Mouse (Mus musculus) embryo, embryonic 11 days (tissue): Measurements from ENCODE around the gene Lekr1.
A peak's percentile ranks its signal among the peaks of the same experiment; 100 is the strongest.

Source experiments
- DNase-seq: peaks from one replicate; pipeline ENCODE4 v3.0.0-alpha.2; 2015

Lekr1 gene

DNA sequence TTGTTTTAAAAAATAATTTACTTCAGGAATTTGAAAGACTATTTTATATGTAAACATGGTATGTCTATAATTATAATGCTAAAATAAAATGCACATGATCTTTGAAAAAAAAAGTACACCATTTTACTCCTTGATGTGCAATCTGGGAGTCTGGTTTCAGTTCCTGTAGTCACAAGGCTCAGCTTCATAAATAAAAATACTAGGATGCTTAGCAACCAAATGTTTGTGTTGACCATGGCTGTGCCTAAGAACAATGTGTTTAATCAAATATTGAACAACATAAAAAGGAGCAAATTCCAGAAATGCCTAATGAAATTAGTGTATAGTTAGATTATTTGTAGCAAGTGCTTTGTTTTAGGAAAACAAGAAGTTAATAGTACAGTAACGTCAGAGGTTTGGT, 107.9 kb downstream of the Lekr1 start:
- no peak for DNase-seq

DNA sequence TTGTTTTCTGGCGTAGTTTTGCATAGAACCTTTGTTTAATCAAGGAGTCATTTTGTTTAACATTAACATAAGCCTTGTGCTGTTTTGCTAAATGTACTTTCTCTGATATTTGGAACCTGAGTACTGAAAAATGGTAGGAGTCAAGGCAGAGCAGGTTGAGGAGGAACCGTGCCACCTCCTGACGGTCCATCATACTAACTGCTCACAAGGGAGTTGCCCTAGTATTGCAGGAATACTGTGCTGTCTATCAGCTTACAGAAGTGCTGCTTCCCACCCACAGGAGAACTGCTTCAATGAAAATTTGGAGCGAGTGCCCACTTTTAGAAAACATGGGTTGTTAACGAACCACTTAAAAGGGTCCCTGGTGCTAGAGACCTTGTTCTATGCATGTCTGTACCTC, 109.1 kb downstream of the Lekr1 start:
- no peak for DNase-seq

DNA sequence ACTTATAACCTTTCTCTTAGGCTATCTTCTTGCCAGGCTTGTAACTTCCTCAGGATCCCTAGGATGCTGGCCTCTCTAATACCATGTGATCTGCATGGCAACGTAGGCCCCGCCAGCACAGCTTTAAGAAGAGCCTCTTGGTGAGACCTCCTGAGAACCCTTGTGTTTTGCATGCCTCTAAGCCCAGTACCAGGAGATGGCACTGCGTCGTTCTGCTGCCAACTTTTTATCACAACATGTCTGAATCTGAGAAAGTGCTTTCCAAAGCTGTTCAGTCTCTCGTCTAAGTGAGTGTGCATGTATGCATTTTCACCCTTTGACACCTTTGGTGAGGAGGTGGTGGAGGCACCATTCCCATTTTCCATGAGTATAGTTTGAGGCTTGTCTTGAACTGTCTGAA, 116.2 kb downstream of the Lekr1 start:
- DNase-seq: no peak

DNA sequence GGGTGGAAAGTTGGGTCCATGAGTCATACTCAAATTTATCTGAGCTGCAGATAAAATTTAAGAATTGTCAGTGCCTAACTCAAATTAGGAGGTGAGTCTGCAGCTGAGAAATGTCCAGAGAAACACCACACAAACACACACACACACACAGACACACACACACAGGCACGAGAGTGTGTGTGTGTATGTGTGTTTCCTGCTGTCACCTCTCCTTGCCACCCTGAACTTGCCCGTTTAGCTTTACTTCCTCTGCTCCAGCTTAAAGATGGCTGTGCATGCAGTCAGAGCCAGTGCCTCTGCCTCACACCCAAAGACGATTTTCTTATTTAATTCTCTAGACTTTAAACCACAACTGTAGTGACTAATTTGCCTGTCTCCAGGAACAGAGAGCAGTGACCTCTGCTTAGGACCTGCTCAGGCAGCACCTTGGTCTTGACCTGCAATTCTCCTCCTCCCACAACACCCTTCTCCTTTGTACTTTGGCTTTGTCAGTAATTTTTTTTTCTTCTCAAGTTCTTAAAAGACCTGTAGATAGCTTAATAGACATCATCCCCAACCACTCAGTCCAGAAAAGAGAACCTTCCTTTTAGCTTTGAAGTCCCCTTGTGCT, 124.2 kb downstream of the Lekr1 start:
- DNase-seq: no peak

DNA sequence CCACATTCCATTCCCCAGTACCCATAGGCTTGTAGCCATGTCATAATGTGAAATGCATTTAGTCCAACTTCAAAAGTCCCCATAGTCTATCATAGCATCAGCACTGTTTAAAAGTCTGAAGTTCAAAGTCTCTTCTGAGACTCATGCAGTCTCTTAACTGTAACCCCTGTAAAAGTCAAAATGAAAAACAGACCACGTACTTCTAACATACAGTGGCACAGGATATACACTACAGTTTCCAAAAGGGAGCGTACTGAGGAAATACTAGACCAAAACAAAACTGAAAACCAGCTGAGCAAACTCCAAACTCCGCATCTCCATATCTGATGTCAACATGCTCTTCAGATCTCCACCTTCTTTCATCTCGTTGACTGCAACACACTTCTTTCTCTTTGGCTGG, 127.5 kb downstream of the Lekr1 start:
- DNase-seq: no peak

DNA sequence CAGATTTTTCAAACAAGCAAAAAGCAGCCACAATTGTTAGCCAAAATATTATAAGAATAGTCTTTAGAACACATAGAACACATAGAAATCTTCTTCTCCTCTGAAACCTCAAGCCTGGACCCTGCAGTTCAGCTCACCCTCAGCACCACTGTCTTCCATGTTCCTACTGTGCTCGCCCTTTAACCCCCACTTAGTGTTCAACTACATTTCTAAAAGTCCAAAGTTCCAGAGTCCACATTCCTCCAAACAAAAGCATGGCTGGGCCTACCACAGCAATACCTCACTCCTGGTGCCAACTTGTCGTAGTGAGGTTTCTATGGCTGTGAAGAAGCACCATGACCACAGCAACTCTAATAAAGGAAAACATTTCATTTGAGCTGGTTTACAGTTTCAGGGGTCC, 128.7 kb downstream of the Lekr1 start:
- DNase-seq: no peak

DNA sequence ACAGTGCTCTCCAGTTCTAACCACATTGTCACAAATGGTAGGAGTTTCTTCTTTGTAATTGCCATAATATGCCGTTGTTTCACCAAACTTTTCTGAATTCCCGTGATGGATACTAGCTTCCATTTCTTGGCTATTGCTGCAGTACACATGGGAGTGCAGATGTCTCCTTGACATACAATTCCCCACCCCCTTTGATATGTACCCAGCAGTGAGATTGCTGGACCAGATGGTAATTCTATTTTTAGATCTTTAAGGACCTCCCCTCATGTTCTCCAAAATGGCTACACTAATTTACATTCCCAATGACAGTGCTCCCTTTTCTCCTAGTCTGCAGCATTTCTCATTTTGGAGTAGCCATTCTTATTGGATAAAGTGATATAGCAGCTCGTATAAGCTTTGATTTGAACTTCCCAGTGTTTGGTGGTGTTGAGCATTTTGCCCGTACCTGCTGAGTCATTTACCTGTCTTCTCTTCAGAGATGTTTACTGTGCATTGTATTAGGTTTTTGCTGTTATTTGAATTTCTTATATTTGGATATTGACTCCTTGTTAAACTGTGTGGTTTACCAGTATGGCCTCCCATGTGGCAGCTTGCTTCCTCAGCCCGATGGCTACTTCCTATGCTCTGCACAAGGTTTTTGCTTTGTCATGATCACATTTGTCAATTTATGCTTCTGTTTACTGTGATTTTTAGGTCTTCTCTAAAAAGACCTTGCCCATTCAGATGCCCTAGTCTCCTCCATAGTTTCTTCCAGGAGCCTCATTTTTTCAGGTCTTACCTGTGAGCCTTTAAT, 131.5 kb downstream of the Lekr1 start:
- no peak for DNase-seq

DNA sequence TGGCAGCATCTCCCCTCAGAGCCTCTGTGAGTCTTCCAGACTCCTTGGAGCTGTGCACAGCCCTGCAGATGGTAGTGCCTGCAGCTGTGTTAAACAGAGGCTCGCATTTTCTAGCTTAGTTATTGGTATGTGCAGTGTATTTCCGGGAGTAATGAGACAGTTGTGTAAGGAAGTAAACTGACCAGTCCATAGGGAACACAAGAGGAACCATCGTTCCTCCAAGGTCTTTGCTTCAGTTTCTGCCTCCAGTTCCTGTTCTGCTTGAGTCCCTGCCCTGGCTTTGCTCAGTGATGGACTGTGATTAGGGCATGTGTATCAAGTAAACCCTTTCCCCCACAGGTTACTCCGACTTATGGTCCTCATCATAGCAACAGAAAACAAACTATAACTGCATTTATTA, 134.9 kb downstream of the Lekr1 start:
- DNase-seq: no peak

DNA sequence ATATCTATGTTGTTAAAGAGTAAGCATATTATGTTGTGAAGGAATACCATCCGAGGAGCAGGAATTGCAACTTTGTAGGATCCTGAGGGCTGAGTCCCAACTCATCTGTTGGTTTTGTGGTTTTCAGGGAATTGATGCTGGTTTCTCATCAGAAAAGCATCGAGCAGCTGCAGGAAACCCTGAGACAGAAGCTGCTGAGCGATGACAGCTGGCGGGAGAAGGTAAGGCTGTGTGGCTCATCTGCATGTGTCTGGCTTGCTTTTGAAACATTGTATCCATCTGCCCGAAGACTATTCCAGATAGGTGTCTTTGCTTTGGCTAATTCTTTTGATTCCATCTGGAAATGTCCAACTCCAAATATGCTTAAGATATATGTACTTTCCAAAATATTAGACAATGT, 136.2 kb downstream of the Lekr1 start:
- no peak for DNase-seq

DNA sequence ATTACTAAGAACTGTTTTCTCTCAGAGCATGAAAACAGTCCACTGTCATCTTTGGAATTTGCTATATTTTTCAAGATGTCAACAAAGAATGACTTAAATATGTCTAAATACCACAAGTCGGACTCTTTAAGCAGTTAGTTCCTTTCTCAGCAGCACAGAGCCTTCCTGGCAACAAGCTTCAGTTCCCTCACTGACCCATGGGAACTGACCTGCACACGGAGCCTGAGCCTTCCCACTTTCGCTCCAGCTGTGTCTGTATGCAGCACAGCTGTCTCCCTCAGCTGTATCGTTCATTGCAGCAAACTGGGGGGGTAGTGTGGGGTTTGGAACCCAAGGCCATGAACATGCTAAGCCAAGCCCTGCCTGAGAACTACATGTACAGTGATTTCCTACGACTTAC, 136.8 kb downstream of the Lekr1 start:
- DNase-seq: no peak

DNA sequence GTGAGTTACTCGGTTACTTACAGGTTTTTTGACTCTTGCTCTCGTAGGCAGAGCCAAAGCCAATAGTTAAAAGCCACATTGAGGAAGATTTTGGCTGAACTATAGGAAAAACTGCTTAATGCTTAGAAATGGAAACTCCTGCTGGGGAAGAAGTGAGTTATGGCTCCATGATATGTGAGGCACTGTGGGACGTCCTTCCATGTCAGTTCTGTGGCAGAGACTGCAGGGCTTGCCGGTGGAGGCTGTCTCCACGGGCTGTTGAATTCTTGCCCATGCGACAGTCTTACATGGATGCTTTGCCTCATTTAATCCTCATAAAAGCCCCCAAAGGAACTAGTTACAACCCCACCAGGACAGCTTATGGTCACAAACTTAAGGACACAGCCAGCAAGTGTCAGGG, 148.9 kb downstream of the Lekr1 start:
- DNase-seq: no peak

DNA sequence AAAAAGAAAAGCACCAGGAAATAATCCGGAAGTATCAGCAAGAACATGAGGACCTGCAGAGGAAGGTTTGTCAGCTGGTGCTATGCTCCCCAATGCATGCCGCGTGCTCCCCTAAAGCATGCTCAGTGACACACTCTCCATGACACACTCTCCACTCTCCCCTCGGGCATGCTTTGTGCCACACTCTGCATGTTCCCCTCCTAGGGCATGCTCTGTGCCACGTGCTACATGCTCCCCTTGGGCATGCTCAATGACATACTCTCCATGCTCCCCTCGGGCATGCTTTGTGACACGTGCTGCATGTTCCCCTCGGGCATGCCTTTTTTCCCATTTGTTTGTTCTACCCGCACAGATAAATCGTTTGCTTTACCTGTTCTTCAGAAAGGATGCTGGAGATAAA, 150.0 kb downstream of the Lekr1 start:
- DNase-seq: no peak

DNA sequence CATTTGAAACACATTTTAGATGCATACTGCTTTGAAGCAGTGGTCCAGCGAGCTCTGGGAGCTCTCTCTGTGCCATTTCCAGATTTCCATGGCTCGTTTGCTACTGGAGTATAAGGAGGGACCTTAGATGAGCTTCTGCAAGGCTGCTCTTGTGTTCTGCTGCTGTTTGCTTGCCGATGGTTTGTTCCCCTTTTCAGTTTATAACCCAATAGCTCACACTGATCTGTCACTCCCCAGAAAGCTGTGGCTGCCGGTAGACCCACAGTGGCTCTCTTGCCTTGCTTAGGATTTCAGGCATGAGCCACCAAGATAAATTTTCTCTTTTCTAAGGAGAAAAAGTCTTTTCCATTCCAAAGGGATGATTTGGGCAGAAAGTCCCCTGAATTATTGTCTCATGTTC, 152.6 kb downstream of the Lekr1 start:
- no peak for DNase-seq

DNA sequence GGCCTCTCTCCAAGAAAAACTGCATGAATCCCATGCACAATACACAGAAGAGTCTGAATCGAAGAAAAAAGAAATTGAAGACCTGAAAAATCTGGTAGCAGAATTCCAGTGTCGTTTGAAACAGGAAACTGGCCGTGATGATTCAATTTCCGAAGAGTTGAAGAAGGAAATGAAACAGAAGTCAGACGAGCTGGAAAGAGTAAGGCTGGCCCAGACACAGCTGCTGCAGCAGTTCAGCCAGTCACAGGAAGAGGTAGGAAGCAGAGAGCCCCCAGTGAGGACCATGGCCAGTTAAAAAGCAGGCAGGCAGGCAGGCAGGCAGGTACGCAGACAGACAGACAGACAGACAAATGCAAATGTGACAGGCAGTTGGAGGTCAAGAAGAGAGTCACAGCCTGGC, 153.8 kb downstream of the Lekr1 start:
- DNase-seq: peak; percentile 35

DNA sequence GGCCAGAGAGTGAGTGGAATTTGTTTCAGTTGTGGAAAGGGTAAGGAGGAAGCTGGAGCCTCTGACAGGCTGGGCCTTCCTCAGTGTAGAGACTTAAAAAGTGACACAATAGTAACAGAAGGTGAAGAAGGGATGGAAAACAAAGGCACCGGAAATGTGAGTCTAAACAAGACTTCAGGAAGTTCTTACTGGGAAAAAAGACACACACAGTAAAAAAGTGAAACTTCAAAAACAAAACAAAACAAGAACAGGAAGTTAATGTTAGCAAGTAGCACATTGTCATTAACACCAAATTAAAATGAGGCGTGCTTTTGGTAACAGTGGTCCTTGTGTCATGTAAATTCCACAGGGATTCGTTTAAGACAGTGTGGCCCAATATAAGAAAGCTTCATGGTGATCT, 158.9 kb downstream of the Lekr1 start:
- no peak for DNase-seq

DNA sequence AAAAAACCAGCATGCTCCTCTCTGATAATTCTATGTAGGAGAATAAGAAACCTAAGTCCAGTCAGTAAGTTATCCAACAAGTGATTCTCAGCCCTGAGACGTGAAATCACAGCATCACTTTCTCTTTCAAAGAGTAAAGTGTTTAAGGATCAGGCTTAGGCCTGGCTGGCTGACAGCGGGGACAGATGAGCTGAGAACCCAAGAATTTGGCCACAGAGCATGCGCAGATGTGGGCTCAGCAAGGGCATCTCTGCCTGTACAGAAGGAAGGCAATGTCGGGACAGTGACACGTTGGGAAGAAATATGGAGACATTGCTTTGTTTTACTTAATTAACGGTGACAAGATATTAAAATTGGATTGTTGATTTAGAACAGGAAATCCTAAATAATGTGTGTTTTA, 160.7 kb downstream of the Lekr1 start:
- DNase-seq: no peak

DNA sequence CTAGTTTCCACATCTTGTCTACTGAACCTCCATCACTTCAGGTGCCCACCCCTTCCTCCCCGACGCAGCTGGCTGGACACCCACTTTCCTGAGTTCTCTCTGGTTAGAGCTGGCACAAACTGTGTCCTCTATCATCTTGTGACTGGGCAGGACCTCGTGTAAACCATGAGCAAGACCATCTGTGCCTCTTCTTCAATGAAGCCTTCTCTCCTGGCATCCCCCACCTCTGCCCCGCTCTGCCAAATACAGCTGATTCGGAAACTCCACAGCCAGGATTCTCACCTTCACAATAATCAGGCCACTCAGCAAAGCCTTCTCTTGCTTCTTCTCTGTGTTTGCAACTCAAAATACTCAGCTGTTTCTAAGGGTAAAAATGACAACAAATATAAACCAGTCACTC, 161.4 kb downstream of the Lekr1 start:
- no peak for DNase-seq

DNA sequence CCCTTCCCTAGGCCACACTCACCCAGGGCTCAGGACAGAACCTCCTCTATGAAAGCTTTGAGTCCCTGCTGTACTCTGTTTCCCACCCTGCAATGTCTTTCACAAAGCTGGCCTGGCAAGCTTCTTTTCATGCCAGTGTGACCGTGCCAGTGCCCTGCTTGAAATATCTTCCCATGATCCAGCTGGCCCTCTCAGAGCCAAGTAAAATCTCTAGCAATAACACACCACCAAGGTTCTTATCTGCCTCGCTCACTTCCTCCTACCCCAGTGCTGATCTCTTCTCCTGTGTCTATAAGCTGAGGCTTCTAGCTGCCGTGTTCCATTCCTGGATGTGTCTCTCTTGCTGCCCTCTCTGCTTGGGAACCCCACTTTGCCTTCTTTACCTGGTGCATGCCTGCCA, 162.0 kb downstream of the Lekr1 start:
- no peak for DNase-seq

DNA sequence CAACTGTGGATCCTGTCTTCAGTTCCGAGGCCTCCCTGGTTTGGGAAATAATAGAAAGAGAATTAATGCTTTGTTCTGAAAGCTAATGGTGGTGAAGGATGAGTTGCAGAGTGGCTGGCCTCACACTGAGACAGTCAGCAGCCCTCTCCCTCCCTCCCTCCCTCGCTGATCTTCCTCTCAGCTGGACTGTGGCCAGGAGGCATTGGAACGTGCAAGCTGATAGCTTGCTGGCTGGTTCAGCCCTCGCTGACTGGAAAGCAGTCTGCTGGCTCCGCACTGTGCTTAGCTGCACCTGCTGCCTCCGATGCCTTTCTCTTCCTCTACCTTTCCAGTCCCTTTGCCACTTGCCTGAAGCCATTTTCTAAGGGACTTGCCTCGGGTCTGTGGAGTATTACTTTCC, 163.2 kb downstream of the Lekr1 start:
- peak; percentile 64 for DNase-seq

DNA sequence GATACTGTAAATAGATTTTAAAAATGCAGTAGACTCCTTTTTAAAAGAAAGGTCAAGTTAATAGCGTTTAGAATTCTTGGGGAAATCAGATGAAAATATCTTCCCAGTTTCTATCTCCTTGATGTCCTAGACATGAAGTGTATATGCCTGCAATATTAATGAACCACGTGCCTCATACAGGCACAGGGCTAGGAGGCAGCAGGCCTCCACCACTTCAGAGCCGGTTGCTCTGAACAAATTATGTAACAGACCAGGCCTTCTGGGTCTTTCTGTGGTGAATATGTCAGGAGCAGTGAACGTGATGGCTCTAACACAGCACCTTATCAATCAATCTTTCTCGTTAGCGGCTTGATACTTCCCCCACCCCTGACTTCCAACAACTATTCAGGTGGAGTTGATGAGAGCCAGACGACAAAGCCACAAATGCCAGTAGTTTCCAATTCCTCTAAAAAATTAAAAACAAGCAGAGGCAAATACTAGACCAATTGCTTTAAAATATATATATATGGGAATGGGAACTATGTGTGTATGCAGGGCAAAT, 164.0 kb downstream of the Lekr1 start:
- DNase-seq: no peak

DNA sequence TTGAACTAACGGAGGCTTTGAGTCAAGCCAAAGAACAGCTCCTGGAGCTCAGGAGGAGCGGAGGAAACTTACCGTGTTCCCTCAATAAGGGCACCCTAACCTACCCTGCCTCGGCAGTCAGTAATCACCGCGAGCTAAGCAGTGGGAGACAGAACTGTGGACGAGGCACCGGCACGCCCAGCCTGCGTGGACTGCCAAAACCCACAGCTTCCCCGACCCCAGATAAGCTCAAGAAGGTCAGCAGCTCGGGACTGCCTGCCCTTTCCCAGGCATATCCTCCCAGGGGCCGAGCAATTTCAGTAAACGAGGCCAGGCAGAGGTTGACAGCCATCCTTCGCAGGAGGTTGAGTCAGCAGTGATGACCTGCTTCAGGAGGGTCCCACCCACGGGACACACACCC, 164.8 kb downstream of the Lekr1 start:
- DNase-seq: no peak

DNA sequence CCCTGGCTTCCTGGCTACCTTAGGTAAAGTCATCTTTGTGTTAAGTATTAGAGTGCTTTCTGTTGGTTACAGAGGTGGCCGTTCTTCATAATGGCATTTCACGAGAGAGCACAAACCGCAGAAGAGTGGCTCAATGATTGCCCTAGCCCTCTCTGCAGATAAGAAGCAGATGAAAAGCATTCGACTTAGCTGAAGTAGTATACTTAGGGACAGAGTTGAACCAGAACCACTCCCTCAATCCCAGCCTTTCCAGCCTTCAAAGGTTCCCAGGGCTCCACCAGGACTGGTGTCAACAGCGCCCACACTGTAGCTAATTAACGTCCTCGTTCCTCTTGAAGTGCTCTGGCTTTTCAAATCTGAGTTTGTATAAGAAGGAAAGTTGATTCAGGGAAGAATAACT, 166.4 kb downstream of the Lekr1 start:
- DNase-seq: no peak

DNA sequence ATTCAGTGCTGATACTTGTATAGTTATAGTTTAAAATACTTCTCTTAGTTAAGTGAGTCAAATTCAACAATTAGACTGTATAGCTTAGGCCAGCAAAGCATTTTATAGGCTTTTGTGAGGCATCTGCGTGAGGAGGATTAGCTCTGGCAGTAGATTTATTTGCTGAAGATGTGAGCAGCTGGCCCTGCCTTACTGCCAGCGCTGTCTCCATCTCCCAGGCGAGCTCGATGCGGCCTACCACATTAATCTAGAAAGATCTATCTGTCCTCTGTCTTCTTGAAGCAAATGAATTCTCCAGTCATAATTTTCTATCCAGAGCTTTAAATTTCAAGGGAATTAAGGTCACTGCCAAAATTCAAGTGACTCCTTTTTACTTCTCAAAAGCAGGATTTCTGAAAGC, 170.4 kb downstream of the Lekr1 start:
- no peak for DNase-seq

DNA sequence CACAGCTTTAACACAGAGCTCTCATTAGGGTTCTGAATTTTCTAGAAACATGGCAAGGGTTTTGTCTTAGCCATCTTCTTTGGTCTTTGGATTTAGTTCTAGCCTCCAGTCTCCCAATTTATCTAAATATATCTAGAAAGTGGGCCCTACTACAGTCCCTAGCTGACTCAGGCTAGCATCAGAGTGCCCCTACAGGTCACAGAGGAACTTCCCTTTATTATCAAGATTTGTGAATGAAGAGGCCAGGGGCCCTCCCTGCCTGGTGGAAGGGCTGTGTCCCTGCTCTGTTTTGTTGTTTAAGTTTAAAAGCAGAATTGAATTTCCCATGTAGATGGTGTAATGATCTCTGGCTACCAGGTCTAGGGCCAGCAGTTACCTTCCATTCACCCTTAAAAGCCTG, 173.6 kb downstream of the Lekr1 start:
- no peak for DNase-seq

DNA sequence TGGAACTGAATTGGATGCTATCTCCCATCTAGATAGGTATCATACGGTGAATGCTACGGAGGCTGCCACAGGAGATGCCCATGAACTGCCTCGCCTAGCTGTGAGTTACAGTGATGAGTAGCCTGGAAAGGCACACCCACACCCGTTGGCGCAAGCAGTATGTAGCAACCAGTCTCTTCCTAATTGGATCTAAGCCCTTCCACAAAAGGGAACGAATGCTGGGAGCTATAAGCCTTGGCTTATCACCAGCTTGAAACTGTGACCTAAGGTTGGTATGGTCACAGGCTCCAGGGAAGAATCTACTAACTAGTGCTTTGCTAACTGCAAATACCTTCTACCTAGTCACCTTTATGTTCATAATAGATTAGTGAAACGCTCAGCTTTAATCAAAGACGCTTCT, 175.1 kb downstream of the Lekr1 start:
- no peak for DNase-seq
